Mouse (Mus musculus) retina, postnatal 7 days (tissue): ENCODE data around the gene Lpp.

Experiments
- DNase-seq: peaks from one replicate; pipeline ENCODE4 v3.0.0-alpha.2; 2012; ENCODE audit warnings: low read depth, low spot score

Gene Lpp

DNA sequence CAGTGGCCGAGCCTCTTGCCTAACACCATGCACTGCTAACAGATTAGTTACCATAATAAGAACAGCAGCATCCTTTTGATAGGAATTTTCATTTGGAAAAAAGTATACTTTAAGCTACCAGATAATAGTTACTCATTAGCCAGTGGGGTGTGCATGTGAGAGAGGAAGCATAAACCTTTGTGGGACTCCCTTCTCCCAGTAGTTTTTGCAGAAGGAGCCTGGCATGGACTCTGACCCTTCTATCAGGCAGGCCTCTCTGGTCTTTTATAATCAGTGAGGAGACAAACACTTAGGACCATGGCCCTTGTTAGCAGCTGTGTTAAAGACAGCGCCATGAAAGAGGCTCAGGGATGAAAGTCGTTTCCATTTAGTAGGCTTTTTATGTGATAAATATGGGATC lies 76.0 kb downstream of the Lpp start:
- no peak for DNase-seq

GRCm38 (mm10) chr16:24470601-24471000 lies 77.3 kb downstream of the Lpp start:
- DNase-seq, result no peak

DNA sequence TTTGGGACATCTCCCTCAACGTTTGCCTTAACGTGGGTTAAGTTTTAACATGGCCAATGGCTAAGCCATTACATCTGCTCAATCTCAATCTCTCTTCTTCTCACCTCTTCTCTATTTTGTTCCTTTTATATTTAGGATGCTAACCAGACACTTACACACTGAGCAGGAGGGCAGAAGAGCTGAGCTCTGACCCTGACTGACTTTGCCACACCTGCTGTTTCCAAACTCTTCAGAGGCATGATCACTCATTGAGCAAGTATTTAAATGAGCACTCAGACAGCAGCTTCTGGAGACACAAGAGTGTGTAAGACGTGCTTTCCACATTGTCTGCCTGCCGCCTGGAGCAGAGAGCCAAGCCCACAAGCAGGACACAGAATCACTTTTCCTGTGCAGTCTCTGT lies 77.7 kb downstream of the Lpp start:
- no peak for DNase-seq

DNA sequence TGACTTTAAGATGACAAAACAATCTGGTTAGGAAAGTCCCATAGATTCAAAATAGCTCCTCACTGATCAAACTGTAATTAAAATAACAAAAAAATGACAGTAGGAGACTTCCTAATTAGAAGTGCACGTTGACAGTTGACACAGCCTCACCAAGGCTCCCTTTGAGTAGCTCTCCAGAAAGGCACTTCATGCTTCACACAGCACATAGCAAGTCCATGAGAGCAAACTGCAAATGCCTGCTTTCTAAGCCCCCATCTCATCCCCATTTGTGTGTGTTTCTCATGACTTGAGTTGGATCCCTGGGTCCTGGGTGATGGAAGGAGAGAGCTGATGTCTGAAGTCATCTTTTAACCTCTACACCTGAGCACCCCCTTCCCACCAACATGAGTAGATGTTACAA lies 78.5 kb downstream of the Lpp start:
- DNase-seq, result no peak

DNA sequence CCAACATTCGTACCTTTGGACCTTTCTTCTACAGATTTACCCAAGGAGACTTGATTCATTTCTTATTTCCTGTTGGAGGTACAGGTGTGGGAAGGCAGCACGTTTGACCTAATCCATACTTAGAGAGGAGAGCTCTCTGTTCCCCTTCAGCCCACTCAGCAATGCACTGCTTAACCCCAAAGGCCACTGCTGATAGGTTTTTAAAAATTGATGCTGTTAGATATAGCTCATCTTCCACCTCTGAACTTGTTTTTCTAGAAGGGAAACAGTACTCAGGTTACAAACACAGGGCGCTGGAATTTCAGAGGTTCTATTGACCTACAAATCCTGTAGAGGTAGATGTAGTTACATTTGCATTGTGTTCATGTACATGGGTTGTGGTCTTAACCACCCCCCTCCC lies 80.7 kb downstream of the Lpp start:
- DNase-seq, result no peak

DNA sequence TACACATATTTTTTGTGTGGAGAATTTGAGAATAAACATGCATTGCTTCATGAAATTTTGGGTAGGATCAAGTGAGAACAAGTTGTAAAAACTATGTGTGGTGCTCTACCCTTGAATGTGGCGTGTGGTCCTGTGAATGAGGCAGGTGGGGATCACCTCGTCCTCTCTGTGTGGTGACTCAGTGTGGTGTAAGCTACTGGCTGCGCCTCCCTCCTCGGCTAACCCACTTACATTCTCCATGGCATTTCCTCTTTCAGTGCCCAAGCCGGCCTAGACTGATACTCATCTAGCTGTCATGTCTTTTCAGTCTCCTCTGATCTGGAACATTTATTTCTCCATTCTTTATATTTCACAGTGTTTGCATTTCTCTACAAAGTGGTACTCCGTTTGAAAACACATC lies 81.5 kb downstream of the Lpp start:
- no peak for DNase-seq

DNA sequence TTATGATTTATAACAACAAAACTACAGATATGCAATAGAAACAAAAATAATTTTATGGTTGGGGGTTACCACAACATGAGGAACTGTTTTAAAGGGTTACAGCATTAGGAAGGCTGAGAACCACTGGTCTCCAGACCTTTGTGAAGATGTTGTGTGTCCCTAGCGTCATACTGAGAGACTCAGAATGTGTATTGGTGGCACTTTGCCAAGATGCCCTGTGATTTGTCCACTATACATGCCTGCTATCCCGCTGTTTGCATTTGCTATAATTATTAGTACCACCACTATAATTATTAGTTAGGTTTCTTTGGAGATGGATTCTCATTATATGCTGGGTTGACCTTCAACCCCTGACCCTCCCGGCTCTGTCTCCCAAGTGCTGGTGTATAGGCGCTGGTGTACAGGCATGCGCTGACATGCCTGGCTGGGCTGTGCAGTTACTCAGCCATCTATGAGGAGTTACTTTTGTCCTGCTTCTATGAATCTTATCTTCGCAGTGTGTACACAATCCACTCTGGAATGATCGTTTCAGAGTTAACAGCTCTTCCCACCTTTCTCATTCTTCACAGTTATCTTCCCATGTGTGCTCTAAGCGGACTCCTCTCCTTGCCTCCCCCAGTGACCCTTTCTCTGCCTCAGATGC lies 82.1 kb downstream of the Lpp start:
- no peak for DNase-seq

- no peak for DNase-seq
These were observed 83.6 kb downstream of the Lpp start for GRCm38 (mm10) chr16:24476911-24477401.

- DNase-seq, result no peak
These were observed 84.7 kb downstream of the Lpp start for GRCm38 (mm10) chr16:24478006-24478405.

GRCm38 (mm10) chr16:24478851-24479250 lies 85.5 kb downstream of the Lpp start:
- no peak for DNase-seq

DNA sequence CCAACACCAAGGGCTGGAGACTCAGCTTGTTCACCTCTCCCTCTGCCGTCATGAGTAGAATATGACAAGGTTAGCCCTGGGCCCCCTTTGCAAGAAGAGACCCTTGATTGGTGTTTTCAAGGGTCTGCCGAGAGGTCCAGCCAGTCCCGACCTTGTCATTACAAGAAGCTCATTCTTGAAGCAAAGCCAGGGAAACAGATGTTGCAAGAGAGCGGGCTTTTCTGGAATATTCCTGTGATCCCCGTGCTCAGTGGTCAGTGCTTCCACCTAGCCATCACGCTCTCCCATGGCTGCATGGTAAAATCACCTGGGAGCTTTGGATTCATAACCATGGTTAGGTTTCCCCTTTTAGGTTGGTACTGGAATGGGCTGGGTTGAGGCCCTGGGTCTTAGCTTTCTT lies 89.3 kb downstream of the Lpp start:
- no peak for DNase-seq

DNA sequence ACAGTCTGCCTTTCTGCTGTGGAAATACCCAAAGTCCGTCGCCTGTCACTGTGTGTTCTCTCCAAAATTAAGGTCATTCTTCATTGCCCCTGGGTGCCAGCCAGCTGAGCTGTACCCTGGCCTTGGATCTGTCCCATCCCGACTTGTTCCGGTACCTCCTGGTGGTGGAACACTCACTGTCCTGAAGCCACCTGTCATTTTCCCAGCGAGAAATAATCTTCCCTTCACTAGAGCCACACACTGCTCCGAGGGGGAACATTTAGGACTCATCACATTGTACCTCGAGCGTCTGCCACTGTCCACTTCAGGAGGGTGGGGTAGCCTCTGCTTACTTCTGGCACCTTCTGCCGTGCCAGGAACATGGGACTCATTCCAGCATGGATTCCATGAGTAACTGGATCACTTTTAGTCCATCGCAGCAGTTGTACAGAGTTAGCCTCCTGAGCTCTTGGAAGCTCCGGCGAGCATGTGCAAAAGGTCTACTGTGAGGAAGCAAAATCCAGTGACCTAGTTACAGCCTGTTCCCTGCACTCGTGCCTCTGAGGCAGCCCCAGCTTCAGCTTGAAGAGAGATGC lies 90.3 kb downstream of the Lpp start:
- no peak for DNase-seq

GRCm38 (mm10) chr16:24487782-24488241 lies 94.5 kb downstream of the Lpp start:
- no peak for DNase-seq

DNA sequence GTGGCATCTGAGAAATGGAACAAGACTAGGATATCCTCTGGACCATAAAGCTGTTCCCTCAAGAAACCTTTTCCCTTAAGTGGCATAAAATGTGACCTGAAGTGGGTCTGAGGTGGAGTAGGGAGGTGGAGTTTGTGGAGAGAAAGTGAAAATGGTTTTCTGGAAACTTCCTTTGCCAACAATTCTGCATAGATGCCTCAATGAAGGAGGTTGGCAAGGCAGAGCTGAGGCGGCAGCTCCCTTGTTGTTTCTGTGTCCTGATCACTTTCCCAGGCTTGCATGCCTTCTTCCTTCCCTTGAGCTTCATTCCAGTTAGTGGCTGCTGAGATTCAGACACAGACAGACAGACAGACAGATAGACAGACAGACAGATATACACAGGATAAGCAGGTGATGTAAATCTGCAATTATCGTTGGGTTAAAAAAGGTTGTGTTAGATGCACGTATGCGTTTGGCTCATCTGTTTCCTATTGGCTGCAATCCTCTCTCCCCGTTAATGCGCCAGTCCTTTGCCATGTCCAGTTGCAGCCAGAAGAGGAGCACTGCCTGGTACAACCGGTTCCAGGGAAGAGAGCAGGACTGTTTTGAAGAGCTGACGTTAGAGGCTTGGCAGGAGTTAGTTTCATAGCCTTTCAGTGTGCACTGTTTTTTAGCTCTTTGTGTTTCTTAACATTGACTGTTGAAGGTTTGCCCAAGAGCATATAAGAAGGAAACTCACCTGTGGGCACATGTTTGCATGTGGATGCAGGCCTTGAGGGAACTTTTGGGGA lies 96.4 kb downstream of the Lpp start:
- no peak for DNase-seq

GRCm38 (mm10) chr16:24490751-24491485 lies 97.6 kb downstream of the Lpp start:
- DNase-seq, result no peak

DNA sequence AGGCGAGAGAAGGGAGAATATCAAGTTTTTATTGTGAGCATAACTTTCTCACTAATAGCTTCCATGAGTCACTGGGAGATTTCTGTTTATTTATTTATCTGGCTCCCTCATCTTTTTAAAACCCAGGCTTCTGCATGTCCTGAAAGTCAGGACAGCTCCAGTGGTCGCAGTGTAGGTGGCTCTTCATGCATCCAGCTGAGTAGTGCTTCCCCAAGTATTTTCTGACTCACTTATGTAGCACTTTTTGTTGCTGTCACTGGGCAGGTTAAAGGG lies 98.1 kb downstream of the Lpp start:
- DNase-seq, result no peak

GRCm38 (mm10) chr16:24492194-24492940 lies 99.1 kb downstream of the Lpp start:
- DNase-seq, result no peak

DNA sequence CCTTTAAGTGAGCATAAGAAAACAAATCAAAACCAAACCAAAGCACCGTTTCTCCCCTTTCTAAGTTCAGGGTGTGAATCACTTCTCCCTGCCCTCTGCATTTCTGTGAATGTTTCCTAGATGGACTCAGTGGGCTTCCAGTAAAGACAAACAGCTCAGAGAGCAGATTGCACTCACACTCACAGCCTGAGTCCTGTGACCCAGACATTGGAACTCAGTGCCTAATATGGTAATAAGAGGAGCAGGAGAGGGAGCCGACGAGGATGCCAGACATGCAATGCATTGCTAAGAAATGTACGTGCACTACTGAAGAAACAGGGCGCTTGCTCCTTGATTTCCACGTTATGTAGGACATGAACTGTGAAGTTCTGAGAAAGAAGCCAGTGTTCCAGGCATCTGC lies 101.2 kb downstream of the Lpp start:
- DNase-seq, result no peak

GRCm38 (mm10) chr16:24495461-24495860 lies 102.2 kb downstream of the Lpp start:
- DNase-seq, result no peak

- DNase-seq, result no peak
These were observed 103.3 kb downstream of the Lpp start for GRCm38 (mm10) chr16:24496635-24497034.

GRCm38 (mm10) chr16:24497413-24497812 lies 104.1 kb downstream of the Lpp start:
- DNase-seq, result no peak
